Mouse (Mus musculus) testis, adult 2 months (tissue): ENCODE data around the gene Fam162b.

Experiments
- CTCF ChIP-seq: fragments of 200-500 bp; IDR thresholded peaks from 2 replicates; pipeline ENCODE4 v1.5.1; 2012; ENCODE audit warnings: low read depth, mild to moderate bottlenecking, inconsistent platforms, low read length, moderate library complexity; ENCODE audit not compliant: control insufficient read depth, insufficient read depth, insufficient replicate concordance
- POLR2A ChIP-seq: fragments of 200-500 bp; IDR thresholded peaks from 2 replicates; pipeline ENCODE4 v1.6.1; 2012; ENCODE audit warnings: low read depth, mild to moderate bottlenecking, inconsistent platforms, low read length, moderate library complexity; ENCODE audit not compliant: control insufficient read depth

DNA sequence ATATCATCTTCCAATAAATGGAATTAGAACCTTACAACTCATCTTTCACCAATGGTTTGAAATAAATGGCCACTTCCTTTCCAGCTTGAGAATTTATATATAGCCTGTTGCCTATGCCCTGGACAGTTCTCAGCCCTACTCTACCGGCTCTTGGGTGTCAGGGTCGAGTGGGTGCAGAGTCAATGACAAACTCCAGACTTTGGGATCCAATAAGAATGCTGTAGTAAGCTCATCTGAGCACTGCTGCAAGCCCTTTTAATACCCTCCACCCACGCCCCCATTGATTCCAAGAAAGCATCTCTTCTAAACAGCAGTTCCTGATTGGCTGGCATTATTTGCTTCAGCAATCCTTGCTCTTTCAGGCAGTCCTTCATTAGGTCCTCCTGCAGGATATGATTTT is 23.1 kb upstream of the Fam162b start:
- TF ChIP-seq CTCF (no peak), POLR2A (no peak)
